Mouse (Mus musculus): ENCODE measurements at regions not wholly inside any gene's neighbourhood (a gene's known extent, or its start where the extent isn't known, plus 50 kb on each side); places are given as distances from the start of the nearest gene placed in this dataset.
A peak's percentile ranks its signal among the peaks of the same experiment; 100 is the strongest.

- Histone ChIP-seq H3K4me3 (ENCODE audit: low read depth, low read length) (no peak overlapping the region), H3K27ac (ENCODE audit: insufficient read depth, low read depth, low read length) (peak overlapping the region; percentile 91), H3K27me3 (ENCODE audit: control insufficient read depth, insufficient read depth, low read length) (no peaks in the 10 kb centered on the region), H3K36me3 (ENCODE audit: control insufficient read depth, insufficient read depth, low read length) (no peaks in the 10 kb centered on the region), H3K4me1 (ENCODE audit: control insufficient read depth, insufficient read depth, insufficient read length, low read length) (peaks cover 17% of the 10 kb centered on the region)
- 24% methylated on average over 4 of the region's 4 CpGs for WGBS
- TF ChIP-seq POLR2A (IDR thresholded peaks at IDR 0.05; ENCODE audit: low read depth, low read length) (no peak), CTCF (IDR thresholded peaks at IDR 0.05; ENCODE audit: extremely low read depth, insufficient read length, insufficient replicate concordance, low read depth, low read length) (no peak)
Observed at GRCm38 (mm10) chr9:85409974-85410506, 82.9 kb upstream of the Tent5a start.

GRCm38 (mm10) chr9:85408461-85408860 is 81.3 kb upstream of the Tent5a start:
- no peaks in the 10 kb centered on the region for H3K27me3 ChIP-seq (ENCODE audit: control insufficient read depth, insufficient read depth, low read length)
- WGBS, result 31% methylated on average over 5 of the region's 5 CpGs
- H3K36me3 ChIP-seq (ENCODE audit: control insufficient read depth, insufficient read depth, low read length), result no peaks in the 10 kb centered on the region
- no peak for TF ChIP-seq CTCF (IDR thresholded peaks at IDR 0.05; ENCODE audit: extremely low read depth, insufficient read length, insufficient replicate concordance, low read depth, low read length)
- no peak for TF ChIP-seq POLR2A (IDR thresholded peaks at IDR 0.05; ENCODE audit: low read depth, low read length)
- H3K27ac ChIP-seq (ENCODE audit: insufficient read depth, low read depth, low read length), result peak overlapping the region; percentile 85
- H3K4me1 ChIP-seq (ENCODE audit: control insufficient read depth, insufficient read depth, insufficient read length, low read length), result peaks cover 17% of the 10 kb centered on the region
- no peak overlapping the region for H3K4me3 ChIP-seq (ENCODE audit: low read depth, low read length)

GRCm38 (mm10) chr9:85407592-85407991 is 80.4 kb upstream of the Tent5a start:
- no peaks in the 10 kb centered on the region for H3K27me3 ChIP-seq (ENCODE audit: control insufficient read depth, insufficient read depth, low read length)
- TF ChIP-seq CTCF (IDR thresholded peaks at IDR 0.05; ENCODE audit: extremely low read depth, insufficient read length, insufficient replicate concordance, low read depth, low read length), result no peak
- TF ChIP-seq POLR2A (IDR thresholded peaks at IDR 0.05; ENCODE audit: low read depth, low read length), result no peak
- H3K27ac ChIP-seq (ENCODE audit: insufficient read depth, low read depth, low read length), result peak overlapping the region; percentile 64
- peaks cover 13% of the 10 kb centered on the region for H3K4me1 ChIP-seq (ENCODE audit: control insufficient read depth, insufficient read depth, insufficient read length, low read length)
- WGBS, result 28% methylated on average over 1 of the region's 1 CpGs
- H3K4me3 ChIP-seq (ENCODE audit: low read depth, low read length), result no peak overlapping the region
- H3K36me3 ChIP-seq (ENCODE audit: control insufficient read depth, insufficient read depth, low read length), result no peaks in the 10 kb centered on the region

- no peaks in the 10 kb centered on the region for H3K36me3 ChIP-seq (ENCODE audit: control insufficient read depth, insufficient read depth, low read length)
- H3K4me3 ChIP-seq (ENCODE audit: low read depth, low read length), result no peak overlapping the region
- WGBS, result 67% methylated on average over 1 of the region's 1 CpGs
- H3K27me3 ChIP-seq (ENCODE audit: control insufficient read depth, insufficient read depth, low read length), result no peaks in the 10 kb centered on the region
- TF ChIP-seq POLR2A (IDR thresholded peaks at IDR 0.05; ENCODE audit: low read depth, low read length) (no peak), CTCF (IDR thresholded peaks at IDR 0.05; ENCODE audit: extremely low read depth, insufficient read length, insufficient replicate concordance, low read depth, low read length) (no peak)
- no peak overlapping the region for H3K27ac ChIP-seq (ENCODE audit: insufficient read depth, low read depth, low read length)
- H3K4me1 ChIP-seq (ENCODE audit: control insufficient read depth, insufficient read depth, insufficient read length, low read length), result peaks cover 3% of the 10 kb centered on the region; the same call in 1 of the 2 replicates
Observed at GRCm38 (mm10) chr9:85401736-85402135, 74.6 kb upstream of the Tent5a start.

GRCm38 (mm10) chr9:85400600-85401313 is 73.6 kb upstream of the Tent5a start:
- 14% methylated on average over 12 of the region's 12 CpGs for WGBS
- Histone ChIP-seq H3K4me1 (ENCODE audit: control insufficient read depth, insufficient read depth, insufficient read length, low read length) (peaks cover 3% of the 10 kb centered on the region; the same call in 1 of the 2 replicates), H3K4me3 (ENCODE audit: low read depth, low read length) (no peak overlapping the region), H3K27ac (ENCODE audit: insufficient read depth, low read depth, low read length) (peak overlapping the region; percentile 44), H3K36me3 (ENCODE audit: control insufficient read depth, insufficient read depth, low read length) (no peaks in the 10 kb centered on the region), H3K27me3 (ENCODE audit: control insufficient read depth, insufficient read depth, low read length) (no peaks in the 10 kb centered on the region)
- TF ChIP-seq CTCF (IDR thresholded peaks at IDR 0.05; ENCODE audit: extremely low read depth, insufficient read length, insufficient replicate concordance, low read depth, low read length) (no peak), POLR2A (IDR thresholded peaks at IDR 0.05; ENCODE audit: low read depth, low read length) (no peak)

- Histone ChIP-seq H3K4me1 (ENCODE audit: control insufficient read depth, insufficient read depth, insufficient read length, low read length) (no peaks in the 10 kb centered on the region), H3K36me3 (ENCODE audit: control insufficient read depth, insufficient read depth, low read length) (no peaks in the 10 kb centered on the region), H3K27ac (ENCODE audit: insufficient read depth, low read depth, low read length) (no peak overlapping the region), H3K4me3 (ENCODE audit: low read depth, low read length) (no peak overlapping the region), H3K27me3 (ENCODE audit: control insufficient read depth, insufficient read depth, low read length) (no peaks in the 10 kb centered on the region)
- TF ChIP-seq CTCF (IDR thresholded peaks at IDR 0.05; ENCODE audit: extremely low read depth, insufficient read length, insufficient replicate concordance, low read depth, low read length), result no peak
- no peak for TF ChIP-seq POLR2A (IDR thresholded peaks at IDR 0.05; ENCODE audit: low read depth, low read length)
- 35% methylated on average over 6 of the region's 6 CpGs for WGBS
Observed at GRCm38 (mm10) chr9:85394975-85395374, 67.8 kb upstream of the Tent5a start.

GRCm38 (mm10) chr9:85391283-85391682 is 64.1 kb upstream of the Tent5a start:
- Histone ChIP-seq H3K4me1 (ENCODE audit: control insufficient read depth, insufficient read depth, insufficient read length, low read length) (no peaks in the 10 kb centered on the region), H3K27ac (ENCODE audit: insufficient read depth, low read depth, low read length) (no peak overlapping the region), H3K36me3 (ENCODE audit: control insufficient read depth, insufficient read depth, low read length) (no peaks in the 10 kb centered on the region), H3K27me3 (ENCODE audit: control insufficient read depth, insufficient read depth, low read length) (no peaks in the 10 kb centered on the region), H3K4me3 (ENCODE audit: low read depth, low read length) (no peak overlapping the region)
- WGBS, result 87% methylated on average over 2 of the region's 2 CpGs
- TF ChIP-seq POLR2A (IDR thresholded peaks at IDR 0.05; ENCODE audit: low read depth, low read length) (no peak), CTCF (IDR thresholded peaks at IDR 0.05; ENCODE audit: extremely low read depth, insufficient read length, insufficient replicate concordance, low read depth, low read length) (no peak)
